Mouse (Mus musculus) stomach, postnatal 0 days (tissue): ENCODE data around the gene Dimt1. TPM values are rescaled to one million over a fixed set of nuclear protein-coding genes. Genes with fewer than 3 reads are reported as not detected.

Experiments used
- ATAC-seq: fragments of 200-750 bp; cut with Nextera tagmentation; 2 replicates; pipeline ENCODE4 v1.8.0; 2017; ENCODE audit not compliant: low FRiP score, low TSS enrichment
- DNase-seq: peaks from one replicate; pipeline ENCODE4 v3.0.0-alpha.2; 2016; ENCODE audit warnings: low spot score
- H3K27ac ChIP-seq: fragments of 300-500 bp; sonication (generic); replicated peaks from 2 replicates; pipeline ENCODE4 v1.5.1; 2014; ENCODE audit warnings: mild to moderate bottlenecking, control low read depth
- H3K27me3 ChIP-seq: fragments of 300-500 bp; sonication (generic); 2 replicates; pipeline ENCODE4 v1.6.1; 2014; ENCODE audit warnings: low read length; ENCODE audit not compliant: control insufficient read depth, insufficient read depth
- H3K36me3 ChIP-seq: fragments of 300-500 bp; sonication (generic); 2 replicates; pipeline ENCODE4 v1.6.1; 2014; ENCODE audit warnings: low read length, mixed read lengths; ENCODE audit not compliant: control insufficient read depth, insufficient read depth
- H3K4me1 ChIP-seq: fragments of 300-500 bp; sonication (generic); replicated peaks from 2 replicates; pipeline ENCODE4 v1.6.1; 2014; ENCODE audit warnings: antibody characterized with exemption; ENCODE audit not compliant: control insufficient read depth, insufficient read depth
- H3K4me2 ChIP-seq: fragments of 300-500 bp; sonication (generic); replicated peaks from 2 replicates; pipeline ENCODE4 v1.6.1; 2014; ENCODE audit warnings: low read depth, mild to moderate bottlenecking, control low read depth, moderate library complexity
- H3K4me3 ChIP-seq: fragments of 300-500 bp; sonication (generic); 2 replicates; pipeline ENCODE4 v1.5.1; 2014; ENCODE audit warnings: low read depth, low read length, control low read depth
- H3K9ac ChIP-seq: fragments of 300-500 bp; sonication (generic); 2 replicates; pipeline ENCODE4 v1.6.1; 2014; ENCODE audit warnings: mild to moderate bottlenecking, low read length, control low read depth, mixed read lengths
- H3K9me3 ChIP-seq: fragments of 300-500 bp; sonication (generic); 2 replicates; pipeline ENCODE4 v1.6.1; 2016; ENCODE audit warnings: low read length; ENCODE audit not compliant: control insufficient read depth
- CTCF ChIP-seq: IDR thresholded peaks from 2 replicates; pipeline ENCODE4 v1.5.1; 2016; ENCODE audit warnings: antibody characterized with exemption, low read depth, mild to moderate bottlenecking, moderate library complexity
- EP300 ChIP-seq: optimal IDR thresholded peaks from 2 replicates; pipeline ENCODE3; 2016; ENCODE audit warnings: antibody characterized with exemption
- WGBS: fragments of 180-500 bp; shearing (Covaris S2); extraction: QIAGEN DNeasy Blood & Tissue Kit; methylation state at CpG from one replicate; pipeline ENCODE4 v1.1.7; 2014; 5-methylcytosine and 5-hydroxymethylcytosine counted together
- polyA plus RNA-seq: library from polyadenylated mRNA; unstranded; fragments of >200 nt; fragmentation: Nextera tagmentation; extraction: Ambion mirVana; gene quantifications from 2 replicates; pipeline ENCODE4 v1.2.1, GENCODE M21; 2015

The Dimt1 gene
- polyA plus RNA-seq, 1 experiment from 2014 or later, result 17.3 TPM

DNA sequence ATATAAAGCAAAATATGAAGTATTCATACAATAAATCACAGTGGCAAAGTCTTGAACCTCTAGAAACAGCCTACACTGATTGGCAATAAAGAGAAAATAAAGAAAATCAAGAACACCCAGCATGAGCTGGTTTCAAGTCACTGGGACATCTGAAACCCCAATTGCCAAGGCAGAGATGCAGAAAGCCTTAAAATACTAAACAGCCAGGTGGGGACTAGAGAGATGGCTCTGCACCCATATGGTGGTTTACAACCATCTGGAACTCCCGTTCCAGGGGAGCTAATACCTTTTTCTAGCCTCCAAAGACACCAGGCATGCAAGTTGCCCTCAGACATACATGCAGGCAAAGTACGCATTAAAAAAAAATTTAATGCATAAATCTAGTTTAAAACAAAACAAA, 51.1 kb downstream of the Dimt1 start:
- Histone ChIP-seq H3K4me1 (no peaks in the 10 kb centered on the region), H3K9me3 (no peaks in the 10 kb centered on the region), H3K27ac (peak overlapping the region; percentile 49; the same call in 1 of the 2 replicates), H3K9ac (no peak overlapping the region), H3K27me3 (no peaks in the 10 kb centered on the region), H3K4me2 (no peak overlapping the region), H3K36me3 (no peaks in the 10 kb centered on the region), H3K4me3 (no peak overlapping the region)
- DNase-seq, result no peak
- TF ChIP-seq CTCF (no peak), EP300 (no peak)
- ATAC-seq, result no peak
- WGBS, result 84% methylated on average over 2 of the region's 2 CpGs

DNA sequence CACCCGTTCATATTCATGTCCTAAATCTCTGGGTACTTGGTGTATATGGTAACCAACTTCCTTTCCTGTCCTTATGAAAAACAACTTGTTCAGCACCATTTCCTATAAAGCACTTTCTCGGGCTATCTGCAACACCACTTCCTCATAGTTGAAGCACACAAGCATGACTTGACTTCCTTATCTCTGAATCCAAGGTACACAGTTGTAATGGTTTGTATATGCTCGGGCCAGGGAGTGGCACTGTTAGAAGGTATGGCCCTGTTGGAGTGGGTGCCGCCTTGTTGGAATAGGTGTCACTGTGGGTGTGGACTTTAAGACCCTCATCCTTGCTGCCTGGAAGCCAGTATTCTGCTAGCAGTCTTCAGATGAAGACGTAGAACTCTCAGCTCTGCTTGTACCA, 51.7 kb downstream of the Dimt1 start:
- 52% methylated on average over 5 of the region's 5 CpGs for WGBS
- Histone ChIP-seq H3K36me3 (no peaks in the 10 kb centered on the region), H3K4me3 (no peak overlapping the region), H3K4me2 (no peak overlapping the region), H3K9me3 (no peaks in the 10 kb centered on the region), H3K27ac (no peak overlapping the region; the same call in 1 of the 2 replicates), H3K27me3 (no peaks in the 10 kb centered on the region), H3K4me1 (no peaks in the 10 kb centered on the region), H3K9ac (no peak overlapping the region)
- DNase-seq (peak; percentile 65), ATAC-seq (peak; percentile 99)
- TF ChIP-seq CTCF (no peak), EP300 (no peak)

DNA sequence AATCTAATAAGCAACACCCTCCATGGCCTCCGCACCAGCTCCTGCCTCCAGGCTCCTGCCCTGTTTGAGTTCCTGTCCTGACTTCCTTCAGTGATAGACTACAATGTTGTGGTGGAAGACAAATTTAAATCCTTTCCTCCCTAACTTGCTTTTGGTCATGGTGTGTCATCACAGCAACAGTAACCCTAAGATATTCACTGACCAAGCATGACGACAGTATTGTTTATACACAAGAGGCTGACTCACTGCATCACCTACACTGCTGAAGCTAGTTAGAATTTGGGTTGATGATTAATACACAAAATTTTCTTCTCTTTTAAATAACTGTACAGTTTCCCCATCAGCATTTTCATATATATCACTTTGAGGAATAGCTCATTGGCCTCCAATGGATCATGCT, 56.3 kb downstream of the Dimt1 start:
- no peak overlapping the region for H3K4me3 ChIP-seq
- H3K4me1 ChIP-seq, result no peaks in the 10 kb centered on the region
- DNase-seq, result no peak
- H3K9me3 ChIP-seq, result no peaks in the 10 kb centered on the region
- H3K27ac ChIP-seq, result no peak overlapping the region
- H3K9ac ChIP-seq, result no peak overlapping the region
- H3K4me2 ChIP-seq, result no peak overlapping the region
- no peaks in the 10 kb centered on the region for H3K36me3 ChIP-seq
- H3K27me3 ChIP-seq, result no peaks in the 10 kb centered on the region
- TF ChIP-seq EP300 (no peak), CTCF (no peak)
- 0 out of 2 replicates have a peak, but pooled peaks have one; percentile 50 for ATAC-seq
- WGBS, result 68% methylated on average over 2 of the region's 2 CpGs

DNA sequence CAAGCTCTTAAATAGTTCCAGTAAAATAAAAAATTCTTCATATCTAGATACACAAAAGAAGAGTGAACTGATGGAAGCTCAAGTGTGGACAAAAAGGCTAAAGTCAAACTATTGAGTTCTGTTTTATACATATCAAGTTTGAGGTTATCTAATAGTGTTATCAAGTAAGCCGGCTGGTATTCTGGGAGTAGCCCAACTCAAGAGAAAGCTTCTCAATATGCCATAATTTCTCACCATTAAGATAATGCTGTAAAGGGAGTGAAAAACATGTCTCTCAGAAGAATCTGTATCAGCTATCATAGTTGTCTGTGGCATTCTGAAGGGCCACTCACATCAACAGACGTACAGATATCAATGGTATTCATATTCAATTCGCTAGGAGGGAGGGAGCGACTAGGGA, 61.2 kb downstream of the Dimt1 start:
- ATAC-seq, result no peak
- Histone ChIP-seq H3K9me3 (no peaks in the 10 kb centered on the region), H3K4me1 (no peaks in the 10 kb centered on the region), H3K4me3 (no peak overlapping the region), H3K27ac (no peak overlapping the region), H3K9ac (no peak overlapping the region), H3K27me3 (no peaks in the 10 kb centered on the region), H3K4me2 (no peak overlapping the region), H3K36me3 (no peaks in the 10 kb centered on the region)
- 80% methylated on average over 4 of the region's 4 CpGs for WGBS
- DNase-seq, result no peak
- TF ChIP-seq CTCF (no peak), EP300 (no peak)

Other genes with a start within 250 kb of the Dimt1 start
- 13.8 and 14.3 TPM in 2 replicates for gene Ipo11, start 10.2 kb upstream of the Dimt1 start, polyA plus RNA-seq
- gene Kif2a, start 75.0 kb downstream of the Dimt1 start, polyA plus RNA-seq, result 13.0 and 16.7 TPM in 2 replicates